ENCODE assay signal across 11 mouse cellular contexts in the genomic region with DNA sequence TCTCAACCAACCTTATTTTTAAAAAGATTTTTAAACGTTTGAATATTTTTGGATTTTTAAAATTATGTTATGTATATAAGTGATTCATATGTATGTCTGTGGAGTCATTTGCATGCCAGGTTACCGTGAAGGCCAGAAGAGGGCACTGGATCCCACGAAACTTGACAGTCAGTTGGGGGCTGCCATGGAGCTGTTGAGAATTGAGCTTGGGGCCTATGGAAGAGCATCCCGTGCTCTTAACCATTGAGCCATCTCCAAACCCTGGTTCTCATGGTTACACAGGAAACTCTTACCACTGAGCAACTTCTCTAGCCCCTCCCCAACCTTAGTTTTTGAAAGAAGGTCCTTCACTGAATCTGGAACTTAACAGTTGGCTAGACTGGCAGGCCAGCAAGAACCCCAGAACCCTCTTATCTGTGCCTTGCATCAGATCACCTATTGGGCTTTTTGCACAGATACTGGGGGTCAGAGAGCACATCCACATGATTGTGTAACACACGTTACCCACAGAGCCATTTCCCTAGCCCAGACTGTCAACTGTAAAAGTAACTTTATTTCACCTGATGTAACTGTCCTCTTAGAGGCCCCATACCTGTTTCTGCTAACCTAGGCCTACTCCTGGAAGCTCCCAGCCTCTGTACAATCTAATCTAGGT. TPM values are rescaled to one million over a fixed set of nuclear protein-coding genes. Genes with fewer than 3 reads are reported as not detected.
DNase-seq lines count a peak whose midpoint lies in the region; ATAC-seq and TF ChIP-seq lines count a peak whose summit lies in the region.
"Had no signal": no experiment of that assay in that cellular context is flagged by ENCODE, and none has a peak within 500 bp of the region (broad histone marks: within the 10 kb centered on the region; RNA-seq: fewer than 3 reads in every experiment).

No protein-coding gene starts in this region.

- no peaks in the 10 kb centered on the region for H3K9me3 ChIP-seq in limb, embryonic 11.5 days (ENCODE audit: control insufficient read depth, low read length)
- no peaks in the 10 kb centered on the region for H3K9me3 ChIP-seq in limb, embryonic 10.5 days (replicated peaks)
- H3K9me3 ChIP-seq in stomach, postnatal 0 days (ENCODE audit: control insufficient read depth, low read length), result no peaks in the 10 kb centered on the region
- no peaks in the 10 kb centered on the region for H3K9me3 ChIP-seq in forebrain, embryonic 10.5 days
- H3K9me3 ChIP-seq: midbrain, embryonic 12.5 days had no signal

- no peaks in the 10 kb centered on the region for H3K36me3 ChIP-seq in limb, embryonic 11.5 days (ENCODE audit: control insufficient read depth, insufficient read depth, low read length)
- H3K36me3 ChIP-seq in limb, embryonic 10.5 days, result no peaks in the 10 kb centered on the region
- no peaks in the 10 kb centered on the region for H3K36me3 ChIP-seq in stomach, postnatal 0 days (ENCODE audit: control insufficient read depth, insufficient read depth, low read length)
- H3K36me3 ChIP-seq in forebrain, embryonic 10.5 days (replicated peaks), result no peaks in the 10 kb centered on the region
- H3K36me3 ChIP-seq: midbrain, embryonic 12.5 days had no signal

- H3K9ac ChIP-seq in limb, embryonic 11.5 days (ENCODE audit: low read length), result no peak overlapping the region
- no peak overlapping the region for H3K9ac ChIP-seq in stomach, postnatal 0 days (ENCODE audit: low read length)
- H3K9ac ChIP-seq: midbrain, embryonic 12.5 days had no signal

- H3K27ac ChIP-seq in limb, embryonic 11.5 days (replicated peaks; ENCODE audit: low read depth, low read length), result no peak overlapping the region
- no peak overlapping the region for H3K27ac ChIP-seq in limb, embryonic 10.5 days
- H3K27ac ChIP-seq in stomach, postnatal 0 days (replicated peaks), result no peak overlapping the region
- no peak overlapping the region for H3K27ac ChIP-seq in forebrain, embryonic 10.5 days
- H3K27ac ChIP-seq: midbrain, embryonic 12.5 days had no signal

- TF ChIP-seq CTCF in stomach, postnatal 0 days (IDR thresholded peaks at IDR 0.05; ENCODE audit: low read depth), result peak; percentile 46

- no peaks in the 10 kb centered on the region for H3K27me3 ChIP-seq in limb, embryonic 11.5 days (ENCODE audit: control insufficient read depth, insufficient read depth, low read length)
- no peaks in the 10 kb centered on the region for H3K27me3 ChIP-seq in limb, embryonic 10.5 days (ENCODE audit: low read depth, poor library complexity, severe bottlenecking)
- H3K27me3 ChIP-seq in stomach, postnatal 0 days (ENCODE audit: control insufficient read depth, insufficient read depth, low read length), result no peaks in the 10 kb centered on the region
- no peaks in the 10 kb centered on the region for H3K27me3 ChIP-seq in forebrain, embryonic 10.5 days (ENCODE audit: poor library complexity, severe bottlenecking)
- H3K27me3 ChIP-seq: midbrain, embryonic 12.5 days had no signal

- no peak overlapping the region for H3K4me3 ChIP-seq in limb, embryonic 11.5 days (ENCODE audit: low read depth, low read length)
- H3K4me3 ChIP-seq in limb, embryonic 10.5 days, result no peak overlapping the region
- no peak overlapping the region for H3K4me3 ChIP-seq in stomach, postnatal 0 days (ENCODE audit: low read depth, low read length)
- H3K4me3 ChIP-seq in forebrain, embryonic 10.5 days, result no peak overlapping the region
- H3K4me3 ChIP-seq: midbrain, embryonic 12.5 days had no signal

- ATAC-seq in limb, embryonic 11.5 days (ENCODE audit: insufficient number of reproducible peaks, low FRiP score, low TSS enrichment, low read depth), result no peak
- ATAC-seq in common myeloid progenitor, adult 5-6 weeks (replicated peaks; ENCODE audit: low read depth, poor library complexity, severe bottlenecking), result peak; percentile 60
- ATAC-seq in stomach, postnatal 0 days (ENCODE audit: low FRiP score, low TSS enrichment), result no peak
- ATAC-seq: inflammation-experienced regulatory T-cells, adult 6 months had no signal

- H3K4me1 ChIP-seq in limb, embryonic 11.5 days (ENCODE audit: control insufficient read depth, insufficient read depth, low read length), result no peaks in the 10 kb centered on the region
- no peaks in the 10 kb centered on the region for H3K4me1 ChIP-seq in limb, embryonic 10.5 days
- no peaks in the 10 kb centered on the region for H3K4me1 ChIP-seq in stomach, postnatal 0 days (replicated peaks; ENCODE audit: control insufficient read depth, insufficient read depth)
- no peaks in the 10 kb centered on the region for H3K4me1 ChIP-seq in forebrain, embryonic 10.5 days
- H3K4me1 ChIP-seq: midbrain, embryonic 12.5 days had no signal

- WGBS in limb, embryonic 11.5 days, result 58% methylated on average over 5 of the region's 5 CpGs
- WGBS in limb, embryonic 10.5 days, result 64% methylated on average over 5 of the region's 5 CpGs
- 52% methylated on average over 5 of the region's 5 CpGs for WGBS in stomach, postnatal 0 days
- 67% methylated on average over 5 of the region's 5 CpGs for WGBS in forebrain, embryonic 10.5 days

- no peak overlapping the region for H3K4me2 ChIP-seq in limb, embryonic 11.5 days (ENCODE audit: low read depth, severe bottlenecking)
- no peak overlapping the region for H3K4me2 ChIP-seq in stomach, postnatal 0 days (replicated peaks; ENCODE audit: low read depth)
- H3K4me2 ChIP-seq: midbrain, embryonic 12.5 days had no signal

- no peak for TF ChIP-seq EP300 in stomach, postnatal 0 days (optimal IDR thresholded peaks at IDR 0.05)

- peak; percentile 35 to 44 for DNase-seq in cerebellum, postnatal 10 days
- no peak for DNase-seq in cerebellum, adult 11 months
- DNase-seq in limb, embryonic 11.5 days (ENCODE audit: low spot score), result peak; percentile 30
- DNase-seq in limb, embryonic 10.5 days (ENCODE audit: low spot score), result no peak
- DNase-seq in stomach, postnatal 0 days (ENCODE audit: low spot score), result no peak
- DNase-seq in forebrain, embryonic 10.5 days (ENCODE audit: extremely low spot score, low spot score), result no peak
- DNase-seq in cerebellum, adult 8-10 months, result no peak
- DNase-seq: cerebellum, adult 18-20 months had no signal

RNA-seq across cellular contexts. Expression of a gene that starts 1.2 kb away (rescaled TPM):
- polyA plus RNA-seq in limb, embryonic 11.5 days (2014; fragmentation: Nextera tagmentation; extraction: Ambion mirVana), result 275 and 279 TPM in 2 replicates
- 262 and 302 TPM in 2 replicates for polyA plus RNA-seq in limb, embryonic 10.5 days (2016; fragmentation: Nextera tagmentation; extraction: Ambion mirVana)
- total RNA-seq in common myeloid progenitor, adult 5-6 weeks (2017), result 107 and 148 TPM in 2 replicates
- polyA plus RNA-seq in stomach, postnatal 0 days (2015; fragmentation: Nextera tagmentation; extraction: Ambion mirVana), result 190 and 193 TPM in 2 replicates
- polyA plus RNA-seq in forebrain, embryonic 10.5 days (2016; fragmentation: Nextera tagmentation; extraction: Ambion mirVana), result 303 TPM in 2 replicates

RNA-seq across cellular contexts. Expression of a gene that starts 16.3 kb away (rescaled TPM):
- polyA plus RNA-seq in limb, embryonic 11.5 days (2014; fragmentation: Nextera tagmentation; extraction: Ambion mirVana), result 31.2 and 32.7 TPM in 2 replicates
- polyA plus RNA-seq in limb, embryonic 10.5 days (2016; fragmentation: Nextera tagmentation; extraction: Ambion mirVana), result 17.6 and 19.4 TPM in 2 replicates
- total RNA-seq in common myeloid progenitor, adult 5-6 weeks (2017), result 54.4 and 55.8 TPM in 2 replicates
- polyA plus RNA-seq in stomach, postnatal 0 days (2015; fragmentation: Nextera tagmentation; extraction: Ambion mirVana), result 10.8 and 11.6 TPM in 2 replicates
- polyA plus RNA-seq in forebrain, embryonic 10.5 days (2016; fragmentation: Nextera tagmentation; extraction: Ambion mirVana), result 12.6 and 12.7 TPM in 2 replicates

RNA-seq across cellular contexts. Expression of a gene that starts 27.2 kb away (rescaled TPM):
- 89.2 and 94.3 TPM in 2 replicates for polyA plus RNA-seq in limb, embryonic 11.5 days (2014; fragmentation: Nextera tagmentation; extraction: Ambion mirVana)
- 94.8 and 96.7 TPM in 2 replicates for polyA plus RNA-seq in limb, embryonic 10.5 days (2016; fragmentation: Nextera tagmentation; extraction: Ambion mirVana)
- total RNA-seq in common myeloid progenitor, adult 5-6 weeks (2017), result 127 and 146 TPM in 2 replicates
- 61.5 and 63.0 TPM in 2 replicates for polyA plus RNA-seq in stomach, postnatal 0 days (2015; fragmentation: Nextera tagmentation; extraction: Ambion mirVana)
- 89.7 and 95.9 TPM in 2 replicates for polyA plus RNA-seq in forebrain, embryonic 10.5 days (2016; fragmentation: Nextera tagmentation; extraction: Ambion mirVana)

Comparison
In these comparisons a context has a peak if more than half of its experiments do, and no peak if none do; other contexts are left out.
1. DNase-seq: peak in cerebellum, postnatal 10 days (2 of 2) and limb, embryonic 11.5 days (single experiment); none in cerebellum, adult 11 months (single experiment), limb, embryonic 10.5 days (single experiment), stomach, postnatal 0 days (single experiment), forebrain, embryonic 10.5 days (single experiment) and cerebellum, adult 8-10 months (single experiment).